Mouse (Mus musculus) midbrain, embryonic 14.5 days (tissue): ENCODE measurements around the gene Pqbp1. TPM values are rescaled to one million over a fixed set of nuclear protein-coding genes. Genes with fewer than 3 reads are reported as not detected.
A peak's percentile ranks its signal among the peaks of the same experiment; 100 is the strongest.

Experiments
- ATAC-seq: fragments of 200-750 bp; cut with Nextera tagmentation; 2 replicates; pipeline ENCODE4 v1.8.0; 2017; ENCODE audit warnings: moderate number of reproducible peaks, moderate library complexity; ENCODE audit not compliant: low FRiP score, low TSS enrichment
- DNase-seq: peaks from one replicate; pipeline ENCODE4 v3.0.0-alpha.2; 2015
- H3K27ac ChIP-seq: fragments of 300-500 bp; sonication (generic); replicated peaks from 2 replicates; pipeline ENCODE4 v1.5.1; 2014; ENCODE audit warnings: mild to moderate bottlenecking, low read depth, low read length, moderate library complexity
- H3K27me3 ChIP-seq: fragments of 300-500 bp; sonication (generic); 2 replicates; pipeline ENCODE4 v1.6.1; 2014; ENCODE audit warnings: low read length, control low read depth, mixed read lengths; ENCODE audit not compliant: control insufficient read depth, insufficient read depth
- H3K36me3 ChIP-seq: fragments of 300-500 bp; sonication (generic); 2 replicates; pipeline ENCODE4 v1.6.1; 2014; ENCODE audit warnings: low read length, control low read depth; ENCODE audit not compliant: control insufficient read depth, insufficient read depth
- H3K4me1 ChIP-seq: fragments of 300-500 bp; sonication (generic); 2 replicates; pipeline ENCODE4 v1.6.1; 2014; ENCODE audit warnings: mild to moderate bottlenecking, antibody characterized with exemption, low read length, control low read depth; ENCODE audit not compliant: control insufficient read depth, insufficient read depth
- H3K4me2 ChIP-seq: fragments of 300-500 bp; sonication (generic); 2 replicates; pipeline ENCODE4 v1.6.1; 2014; ENCODE audit warnings: mild to moderate bottlenecking, low read length, moderate library complexity
- H3K4me3 ChIP-seq: fragments of 300-500 bp; sonication (generic); replicated peaks from 2 replicates; pipeline ENCODE4 v1.5.1; 2014; ENCODE audit warnings: low read depth, low read length
- H3K9ac ChIP-seq: fragments of 300-500 bp; sonication (generic); replicated peaks from 2 replicates; pipeline ENCODE4 v1.6.1; 2014; ENCODE audit warnings: mild to moderate bottlenecking, low read length, moderate library complexity
- H3K9me3 ChIP-seq: fragments of 300-500 bp; sonication (generic); 2 replicates; pipeline ENCODE4 v1.6.1; 2016; ENCODE audit warnings: low read length, control low read depth, mixed read lengths; ENCODE audit not compliant: control insufficient read depth
- WGBS: fragments of 180-500 bp; shearing (Covaris S2); extraction: QIAGEN DNeasy Blood & Tissue Kit; methylation state at CpG from one replicate; pipeline ENCODE4 v1.1.7; 2014; 5-methylcytosine and 5-hydroxymethylcytosine counted together
- polyA plus RNA-seq: library from polyadenylated mRNA; unstranded; fragments of >200 nt; fragmentation: Nextera tagmentation; extraction: Ambion mirVana; gene quantifications from 2 replicates; pipeline ENCODE4 v1.2.1, GENCODE M21; 2014

Pqbp1 gene
- polyA plus RNA-seq, 1 experiment from 2014 or later = 181 TPM

- Histone ChIP-seq H3K9ac (no peak overlapping the region), H3K4me3 (no peak overlapping the region), H3K36me3 (peaks cover 14% of the 10 kb centered on the region; the same call in 1 of the 2 replicates), H3K4me1 (0 out of 2 replicates have a peak, but pooled peaks cover 4% of the 10 kb centered on the region), H3K27me3 (no peaks in the 10 kb centered on the region), H3K4me2 (no peak overlapping the region), H3K27ac (no peak overlapping the region), H3K9me3 (no peaks in the 10 kb centered on the region)
- DNase-seq = no peak
- no peak for ATAC-seq
- WGBS = 94% methylated on average over 5 of the region's 5 CpGs
Measured at GRCm38 (mm10) chrX:7904441-7904840, 5.4 kb upstream of the Pqbp1 start.

DNA sequence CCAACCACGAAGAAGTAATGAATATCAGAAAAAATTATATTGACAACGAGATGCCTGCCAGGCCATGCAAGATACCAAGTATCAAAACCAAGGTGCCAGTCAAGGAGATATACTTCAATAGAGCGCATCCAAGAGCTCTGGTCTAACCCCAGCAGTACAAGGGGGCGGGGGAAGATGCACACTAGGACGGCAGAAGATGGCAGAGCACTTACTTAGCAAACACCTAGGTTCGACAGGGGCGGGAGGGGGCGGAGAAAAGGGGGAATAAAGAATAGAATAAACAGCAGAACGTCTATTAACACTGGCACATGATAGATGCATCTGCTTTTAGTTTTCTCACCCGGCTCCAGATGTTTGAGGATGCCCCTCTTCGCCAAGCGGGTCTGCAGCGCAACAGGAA, 858 bp downstream of the Pqbp1 start:
- no peak for ATAC-seq
- Histone ChIP-seq H3K9ac (peak overlapping the region; percentile 60), H3K4me2 (peak overlapping the region; percentile 54)

DNA sequence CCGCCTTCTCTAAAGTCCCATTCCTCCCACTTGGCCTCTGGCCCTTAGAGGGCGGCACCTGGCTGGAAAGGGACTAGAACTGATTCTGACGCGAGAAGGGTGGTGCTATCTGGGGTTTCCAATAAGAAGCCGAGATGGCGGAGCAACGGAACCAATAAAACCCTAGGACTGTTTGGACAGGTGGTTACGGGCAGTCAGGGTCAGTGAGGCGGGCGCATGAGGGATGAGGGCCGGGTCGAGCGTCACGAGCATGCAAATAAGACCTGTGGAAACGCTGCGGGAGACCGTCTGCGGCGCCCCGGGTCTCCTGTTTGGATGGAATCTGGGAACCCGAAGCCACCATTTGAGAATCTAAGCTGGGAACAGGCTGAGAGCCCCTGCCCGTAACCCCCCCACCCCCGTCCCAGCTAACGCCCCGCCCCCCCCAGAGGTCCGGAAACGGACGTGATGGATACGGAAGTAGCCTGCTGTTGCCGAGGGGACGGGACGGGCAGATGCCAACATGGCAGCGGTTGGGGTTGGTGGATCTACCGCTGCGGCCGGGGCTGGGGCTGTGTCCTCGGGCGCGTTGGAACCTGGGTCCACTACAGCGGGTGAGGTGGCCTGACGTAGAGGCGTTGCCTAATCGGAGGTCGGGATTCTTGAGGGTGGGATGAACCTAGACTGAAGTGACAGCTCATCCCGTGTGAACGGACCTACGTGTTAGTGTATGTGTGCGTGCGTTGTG, 15.1 kb downstream of the Pqbp1 start, which contains the start of gene Slc35a2:
Gene Slc35a2, plus strand, starts transcription at position 188 of the 727 bp plus-strand sequence.
- peak; percentile 85 for DNase-seq
- Histone ChIP-seq H3K9ac (peak within 1 kb of the TSS; percentile 57; the same call in 1 of the 2 replicates), H3K4me3 (peak within 1 kb of the TSS; percentile 48), H3K36me3 (no peaks in the 10 kb centered on the region), H3K27ac (peak within 1 kb of the TSS; percentile 89), H3K27me3 (no peaks in the 10 kb centered on the region), H3K4me2 (peak within 1 kb of the TSS; percentile 57), H3K4me1 (no peaks in the 10 kb centered on the region; the same call in 1 of the 2 replicates), H3K9me3 (no peaks in the 10 kb centered on the region)
- peak; percentile 83 for ATAC-seq
- 19% methylated on average over 49 of the region's 49 CpGs for WGBS

More for the DNA sequence above, 858 bp downstream of the Pqbp1 start:
- H3K4me1 ChIP-seq = 0 out of 2 replicates have a peak, but pooled peaks cover 4% of the 10 kb centered on the region
- WGBS = 33% methylated on average over 13 of the region's 13 CpGs
- no peaks in the 10 kb centered on the region for H3K9me3 ChIP-seq
- peaks cover 25% of the 10 kb centered on the region for H3K36me3 ChIP-seq
- peak overlapping the region; percentile 53 for H3K4me3 ChIP-seq
- H3K27ac ChIP-seq = peak overlapping the region; percentile 88
- H3K27me3 ChIP-seq = no peaks in the 10 kb centered on the region
- DNase-seq = no peak

GRCm38 (mm10) chrX:7879819-7880218, 19.2 kb downstream of the Pqbp1 start:
- peak overlapping the region; percentile 50 for H3K4me3 ChIP-seq
- H3K36me3 ChIP-seq = 0 out of 2 replicates have a peak, but pooled peaks cover 2% of the 10 kb centered on the region
- DNase-seq = peak; percentile 86
- H3K4me2 ChIP-seq = peak overlapping the region; percentile 79
- H3K27ac ChIP-seq = no peak overlapping the region
- 20% methylated on average over 11 of the region's 11 CpGs for WGBS
- no peaks in the 10 kb centered on the region for H3K9me3 ChIP-seq
- H3K4me1 ChIP-seq = no peaks in the 10 kb centered on the region; the same call in 1 of the 2 replicates
- H3K9ac ChIP-seq = no peak overlapping the region
- ATAC-seq = peak; percentile 41
- H3K27me3 ChIP-seq = no peaks in the 10 kb centered on the region

DNA sequence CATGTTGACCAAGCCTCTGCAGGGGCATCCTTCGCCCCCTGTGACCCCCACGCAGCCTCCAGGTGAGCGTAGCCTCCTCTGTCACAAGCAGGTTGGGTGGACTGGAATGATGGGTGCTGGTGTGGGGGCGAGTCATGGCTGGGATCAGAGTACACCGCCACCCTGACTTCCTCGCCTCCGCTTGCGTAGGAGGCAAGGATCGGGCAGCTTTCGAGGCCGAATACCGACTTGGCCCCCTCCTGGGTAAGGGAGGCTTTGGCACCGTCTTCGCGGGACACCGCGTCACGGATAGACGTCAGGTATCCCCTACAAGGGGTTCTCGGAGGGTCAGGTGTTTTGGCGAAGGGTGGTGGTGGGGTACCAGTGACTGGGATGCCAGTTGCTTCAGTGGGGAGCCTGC, 20.6 kb downstream of the Pqbp1 start:
- peak overlapping the region; percentile 60; the same call in 1 of the 2 replicates for H3K27ac ChIP-seq
- peak overlapping the region; percentile 59 for H3K9ac ChIP-seq
- H3K4me3 ChIP-seq = peak overlapping the region; percentile 50
- WGBS = 27% methylated on average over 21 of the region's 21 CpGs
- ATAC-seq (peak; percentile 15; the same call in 1 of the 2 replicates), DNase-seq (no peak)
- no peaks in the 10 kb centered on the region for H3K27me3 ChIP-seq
- no peaks in the 10 kb centered on the region for H3K9me3 ChIP-seq
- H3K36me3 ChIP-seq = 0 out of 2 replicates have a peak, but pooled peaks cover 7% of the 10 kb centered on the region
- no peaks in the 10 kb centered on the region; the same call in 1 of the 2 replicates for H3K4me1 ChIP-seq
- peak overlapping the region; percentile 79 for H3K4me2 ChIP-seq

- 23% methylated on average over 38 of the region's 38 CpGs for WGBS
- peak within 1 kb of the TSS; percentile 59 for H3K9ac ChIP-seq
- no peaks in the 10 kb centered on the region for H3K27me3 ChIP-seq
- DNase-seq = peak; percentile 89
- H3K27ac ChIP-seq = peak within 1 kb of the TSS; percentile 60; the same call in 1 of the 2 replicates
- H3K36me3 ChIP-seq = 0 out of 2 replicates have a peak, but pooled peaks cover 7% of the 10 kb centered on the region
- no peaks in the 10 kb centered on the region; the same call in 1 of the 2 replicates for H3K4me1 ChIP-seq
- H3K9me3 ChIP-seq = no peaks in the 10 kb centered on the region
- peak within 1 kb of the TSS; percentile 79 for H3K4me2 ChIP-seq
- peak within 1 kb of the TSS; percentile 50 for H3K4me3 ChIP-seq
- ATAC-seq = peak; percentile 90
Measured at GRCm38 (mm10) chrX:7878007-7878419, 21.1 kb downstream of the Pqbp1 start, which contains the start of gene Pim2. TSS of gene Pim2 (plus strand) at chrX:7878262.

- Histone ChIP-seq H3K9me3 (no peaks in the 10 kb centered on the region), H3K36me3 (peaks cover 21% of the 10 kb centered on the region; the same call in 1 of the 2 replicates), H3K4me1 (no peaks in the 10 kb centered on the region), H3K4me3 (no peak overlapping the region), H3K27me3 (no peaks in the 10 kb centered on the region), H3K27ac (no peak overlapping the region), H3K4me2 (no peak overlapping the region), H3K9ac (no peak overlapping the region)
- ATAC-seq (no peak), DNase-seq (peak; percentile 31)
- WGBS = 17% methylated on average over 3 of the region's 3 CpGs
Measured at GRCm38 (mm10) chrX:7869826-7870225, 29.2 kb downstream of the Pqbp1 start.

DNA sequence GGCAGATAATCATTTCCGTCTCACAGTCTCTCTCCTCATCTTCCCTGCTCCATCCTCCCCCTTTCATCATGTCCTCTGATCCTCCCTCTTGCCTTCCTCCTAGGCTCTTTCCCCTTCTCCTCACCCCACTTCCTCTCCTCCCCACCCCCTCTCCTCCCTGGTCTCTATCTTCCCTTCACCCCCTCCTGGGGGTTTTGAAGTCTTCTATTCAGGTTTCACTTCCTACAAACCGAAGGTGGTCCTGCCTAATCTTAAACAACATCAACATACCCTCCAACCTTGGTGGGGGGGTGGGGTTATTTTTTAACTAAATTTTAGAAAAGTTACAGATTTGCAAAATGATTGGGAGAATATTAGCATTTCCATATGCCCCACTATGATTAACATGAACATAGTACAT, 30.6 kb downstream of the Pqbp1 start:
- no peak overlapping the region for H3K4me3 ChIP-seq
- 53% methylated on average over 2 of the region's 2 CpGs for WGBS

More for the DNA sequence above, 30.6 kb downstream of the Pqbp1 start:
- Histone ChIP-seq H3K36me3 (peaks cover 16% of the 10 kb centered on the region; the same call in 1 of the 2 replicates), H3K4me2 (no peak overlapping the region), H3K27ac (no peak overlapping the region), H3K9me3 (no peaks in the 10 kb centered on the region), H3K9ac (no peak overlapping the region), H3K4me1 (no peaks in the 10 kb centered on the region), H3K27me3 (no peaks in the 10 kb centered on the region)
- DNase-seq = no peak
- ATAC-seq = no peak
